Mouse (Mus musculus) neural tube, embryonic 13.5 days (tissue): ENCODE measurements around the gene Ehbp1l1. TPM values are rescaled to one million over a fixed set of nuclear protein-coding genes. Genes with fewer than 3 reads are reported as not detected.

Experiments
- ATAC-seq: fragments of 200-750 bp; cut with Nextera tagmentation; 2 replicates; pipeline ENCODE4 v1.8.0; 2017; ENCODE audit warnings: low read depth, mild to moderate bottlenecking, moderate TSS enrichment, moderate library complexity
- H3K27ac ChIP-seq: fragments of 300-500 bp; sonication (generic); replicated peaks from 2 replicates; pipeline ENCODE4 v1.5.1; 2015; ENCODE audit warnings: moderate library complexity, mild to moderate bottlenecking, inconsistent platforms
- H3K27me3 ChIP-seq: fragments of 300-500 bp; sonication (generic); 2 replicates; pipeline ENCODE4 v1.6.1; 2015; ENCODE audit warnings: mild to moderate bottlenecking, inconsistent platforms
- H3K36me3 ChIP-seq: fragments of 300-500 bp; sonication (generic); 2 replicates; pipeline ENCODE4 v1.6.1; 2015; ENCODE audit warnings: mild to moderate bottlenecking, inconsistent platforms
- H3K4me1 ChIP-seq: fragments of 300-500 bp; sonication (generic); replicated peaks from 2 replicates; pipeline ENCODE4 v1.6.1; 2015; ENCODE audit warnings: inconsistent platforms
- H3K4me2 ChIP-seq: fragments of 300-500 bp; sonication (generic); 2 replicates; pipeline ENCODE4 v1.6.1; 2015; ENCODE audit warnings: inconsistent platforms, mild to moderate bottlenecking, moderate library complexity
- H3K4me3 ChIP-seq: fragments of 300-500 bp; sonication (generic); 2 replicates; pipeline ENCODE4 v1.5.1; 2015; ENCODE audit warnings: mild to moderate bottlenecking, inconsistent platforms
- H3K9ac ChIP-seq: fragments of 300-500 bp; sonication (generic); 2 replicates; pipeline ENCODE4 v1.6.1; 2015; ENCODE audit warnings: moderate library complexity, mild to moderate bottlenecking, inconsistent platforms
- H3K9me3 ChIP-seq: fragments of 300-500 bp; sonication (generic); 2 replicates; pipeline ENCODE4 v1.6.1; 2016; ENCODE audit warnings: inconsistent platforms
- WGBS: fragments of 180-500 bp; shearing (Covaris S2); methylation state at CpG from one replicate; pipeline ENCODE4 v1.1.7; 2015; 5-methylcytosine and 5-hydroxymethylcytosine counted together
- polyA plus RNA-seq: library from polyadenylated mRNA; unstranded; fragments of >200 nt; fragmentation: Nextera tagmentation; extraction: Ambion mirVana; gene quantifications from 2 replicates; pipeline ENCODE4 v1.2.1, GENCODE M21; 2015

The Ehbp1l1 gene
- polyA plus RNA-seq, 1 experiment from 2014 or later: 8.3 TPM

GRCm38 (mm10) chr19:5715793-5716688 is 10.1 kb downstream of the Ehbp1l1 start:
- Histone ChIP-seq H3K9me3 (no peaks in the 10 kb centered on the region), H3K4me2 (peak overlapping the region; percentile 44), H3K4me1 (peaks cover 29% of the 10 kb centered on the region), H3K4me3 (no peak overlapping the region; the same call in 1 of the 2 replicates), H3K27ac (no peak overlapping the region), H3K9ac (peak overlapping the region; percentile 53; the same call in 1 of the 2 replicates), H3K36me3 (peaks cover 90% of the 10 kb centered on the region), H3K27me3 (no peaks in the 10 kb centered on the region)
- ATAC-seq: peak; percentile 46; the same call in 1 of the 2 replicates
- 16% methylated on average over 43 of the region's 43 CpGs for WGBS

- peaks cover 88% of the 10 kb centered on the region for H3K36me3 ChIP-seq
- H3K4me1 ChIP-seq: peaks cover 29% of the 10 kb centered on the region
- no peaks in the 10 kb centered on the region for H3K9me3 ChIP-seq
- peak overlapping the region; percentile 0; the same call in 1 of the 2 replicates for H3K4me2 ChIP-seq
- WGBS: 4% methylated on average over 2 of the region's 2 CpGs
- no peaks in the 10 kb centered on the region for H3K27me3 ChIP-seq
- ATAC-seq: no peak
- no peak overlapping the region for H3K9ac ChIP-seq
- no peak overlapping the region for H3K27ac ChIP-seq
- H3K4me3 ChIP-seq: no peak overlapping the region
Measured at GRCm38 (mm10) chr19:5713730-5714129, 12.4 kb downstream of the Ehbp1l1 start.

GRCm38 (mm10) chr19:5713255-5713654 is 12.9 kb downstream of the Ehbp1l1 start:
- H3K9me3 ChIP-seq: no peaks in the 10 kb centered on the region
- ATAC-seq: no peak
- H3K4me3 ChIP-seq: no peak overlapping the region

GRCm38 (mm10) chr19:5711907-5712460 is 14.1 kb downstream of the Ehbp1l1 start:
- Histone ChIP-seq H3K9ac (0 out of 2 replicates have a peak overlapping the region, but pooled peaks have one; percentile 34), H3K4me1 (peaks cover 25% of the 10 kb centered on the region), H3K9me3 (no peaks in the 10 kb centered on the region), H3K36me3 (peaks cover 88% of the 10 kb centered on the region), H3K4me3 (no peak overlapping the region), H3K4me2 (no peak overlapping the region), H3K27me3 (no peaks in the 10 kb centered on the region), H3K27ac (no peak overlapping the region)
- no peak for ATAC-seq
- WGBS: 93% methylated on average over 14 of the region's 14 CpGs

More at GRCm38 (mm10) chr19:5713255-5713654, 12.9 kb downstream of the Ehbp1l1 start:
- Histone ChIP-seq H3K27ac (no peak overlapping the region), H3K4me1 (peaks cover 29% of the 10 kb centered on the region), H3K9ac (no peak overlapping the region), H3K4me2 (peak overlapping the region; percentile 0; the same call in 1 of the 2 replicates), H3K27me3 (no peaks in the 10 kb centered on the region), H3K36me3 (peaks cover 88% of the 10 kb centered on the region)
- WGBS: 83% methylated on average over 5 of the region's 5 CpGs

- Histone ChIP-seq H3K9ac (no peak overlapping the region), H3K9me3 (no peaks in the 10 kb centered on the region), H3K4me2 (no peak overlapping the region), H3K4me1 (peaks cover 18% of the 10 kb centered on the region), H3K36me3 (peaks cover 90% of the 10 kb centered on the region), H3K27ac (no peak overlapping the region), H3K4me3 (no peak overlapping the region), H3K27me3 (no peaks in the 10 kb centered on the region)
- 9% methylated on average over 3 of the region's 3 CpGs for WGBS
- ATAC-seq: no peak; the same call in 1 of the 2 replicates
Measured at GRCm38 (mm10) chr19:5711218-5711617, 14.9 kb downstream of the Ehbp1l1 start.

GRCm38 (mm10) chr19:5710581-5710980 is 15.5 kb downstream of the Ehbp1l1 start:
- 78% methylated on average over 8 of the region's 8 CpGs for WGBS
- H3K27ac ChIP-seq: no peak overlapping the region
- H3K9ac ChIP-seq: no peak overlapping the region
- H3K4me1 ChIP-seq: peaks cover 11% of the 10 kb centered on the region
- no peaks in the 10 kb centered on the region for H3K27me3 ChIP-seq
- no peak overlapping the region for H3K4me3 ChIP-seq
- H3K9me3 ChIP-seq: no peaks in the 10 kb centered on the region
- ATAC-seq: no peak
- H3K4me2 ChIP-seq: no peak overlapping the region
- H3K36me3 ChIP-seq: peaks cover 85% of the 10 kb centered on the region

GRCm38 (mm10) chr19:5710068-5710467 is 16.0 kb downstream of the Ehbp1l1 start:
- H3K4me3 ChIP-seq: no peak overlapping the region
- H3K4me1 ChIP-seq: peaks cover 14% of the 10 kb centered on the region
- H3K9ac ChIP-seq: no peak overlapping the region
- H3K36me3 ChIP-seq: peaks cover 80% of the 10 kb centered on the region
- WGBS: 91% methylated on average over 6 of the region's 6 CpGs
- no peak for ATAC-seq
- H3K27ac ChIP-seq: no peak overlapping the region
- H3K4me2 ChIP-seq: no peak overlapping the region
- H3K9me3 ChIP-seq: no peaks in the 10 kb centered on the region
- H3K27me3 ChIP-seq: no peaks in the 10 kb centered on the region

GRCm38 (mm10) chr19:5704801-5705571 is 21.1 kb downstream of the Ehbp1l1 start:
- H3K27me3 ChIP-seq: no peaks in the 10 kb centered on the region
- no peak overlapping the region; the same call in 1 of the 2 replicates for H3K27ac ChIP-seq
- H3K4me2 ChIP-seq: no peak overlapping the region
- no peaks in the 10 kb centered on the region for H3K9me3 ChIP-seq
- 49% methylated on average over 10 of the region's 10 CpGs for WGBS
- peaks cover 9% of the 10 kb centered on the region for H3K4me1 ChIP-seq
- H3K36me3 ChIP-seq: peaks cover 73% of the 10 kb centered on the region
- no peak overlapping the region for H3K9ac ChIP-seq
- H3K4me3 ChIP-seq: no peak overlapping the region
- ATAC-seq: no peak

- peaks cover 9% of the 10 kb centered on the region for H3K4me1 ChIP-seq
- WGBS: 78% methylated on average over 17 of the region's 17 CpGs
- peak within 1 kb of the TSS; percentile 9; the same call in 1 of the 2 replicates for H3K27ac ChIP-seq
- H3K9ac ChIP-seq: no peak within 1 kb of the TSS
- H3K36me3 ChIP-seq: peaks cover 74% of the 10 kb centered on the region
- H3K4me3 ChIP-seq: no peak within 1 kb of the TSS
- no peak within 1 kb of the TSS for H3K4me2 ChIP-seq
- H3K9me3 ChIP-seq: no peaks in the 10 kb centered on the region
- ATAC-seq: no peak
- H3K27me3 ChIP-seq: no peaks in the 10 kb centered on the region
Measured at GRCm38 (mm10) chr19:5704163-5704800, 21.8 kb downstream of the Ehbp1l1 start, which contains the start of gene Kcnk7. Gene Kcnk7, plus strand, starts transcription at chr19:5704367.

GRCm38 (mm10) chr19:5695849-5696462 is 30.2 kb downstream of the Ehbp1l1 start:
- Histone ChIP-seq H3K9me3 (no peaks in the 10 kb centered on the region), H3K9ac (peak overlapping the region; percentile 47; the same call in 1 of the 2 replicates), H3K36me3 (peaks cover 93% of the 10 kb centered on the region), H3K27me3 (peaks cover 9% of the 10 kb centered on the region; the same call in 1 of the 2 replicates), H3K4me3 (peak overlapping the region; percentile 31), H3K27ac (no peak overlapping the region), H3K4me1 (peaks cover 42% of the 10 kb centered on the region), H3K4me2 (peak overlapping the region; percentile 55)
- ATAC-seq: no peak
- 7% methylated on average over 41 of the region's 41 CpGs for WGBS

- peaks cover 9% of the 10 kb centered on the region; the same call in 1 of the 2 replicates for H3K27me3 ChIP-seq
- H3K36me3 ChIP-seq: peaks cover 78% of the 10 kb centered on the region
- no peak overlapping the region for H3K27ac ChIP-seq
- peaks cover 58% of the 10 kb centered on the region for H3K4me1 ChIP-seq
- H3K4me2 ChIP-seq: 0 out of 2 replicates have a peak overlapping the region, but pooled peaks have one; percentile 93
- no peak overlapping the region; the same call in 1 of the 2 replicates for H3K4me3 ChIP-seq
- H3K9ac ChIP-seq: peak overlapping the region; percentile 45; the same call in 1 of the 2 replicates
- WGBS: 88% methylated on average over 6 of the region's 6 CpGs
- H3K9me3 ChIP-seq: no peaks in the 10 kb centered on the region
- no peak for ATAC-seq
Measured at GRCm38 (mm10) chr19:5693801-5694200, 32.3 kb downstream of the Ehbp1l1 start.
